Mouse (Mus musculus): Measurements from ENCODE around the gene Il17f. TPM values are rescaled to one million over a fixed set of nuclear protein-coding genes. Genes with fewer than 3 reads are reported as not detected.

Gene Il17f
- polyA plus RNA-seq (2015; fragmentation: Nextera tagmentation; extraction: Ambion mirVana), result 0.28 and 0.29 TPM in 2 replicates

GRCm38 (mm10) chr1:20790517-20790916 is at the start of gene Il17f:
Il17f (minus strand) TSS chr1:20790617.

GRCm38 (mm10) chr1:20819771-20820605 is 29.6 kb upstream of the Il17f start, which contains the start of gene Mcm3:
Mcm3 (minus strand) TSS chr1:20820312.

GRCm38 (mm10) chr1:20730903-20731302 is 59.5 kb downstream of the Il17f start, which contains the start of gene Il17a:
Il17a (plus strand) TSS chr1:20730905.

Other genes starting within 250 kb of the Il17f start
- gene Pkhd1, start 172.6 kb downstream of the Il17f start, polyA plus RNA-seq (2015; fragmentation: Nextera tagmentation; extraction: Ambion mirVana), result 0.01 TPM in 1 of 2 replicates, not detected in the other
- not detected in 2 replicates for gene Il17a, start 59.7 kb downstream of the Il17f start, polyA plus RNA-seq (2015; fragmentation: Nextera tagmentation; extraction: Ambion mirVana)
- gene Mcm3, start 29.7 kb upstream of the Il17f start, polyA plus RNA-seq (2015; fragmentation: Nextera tagmentation; extraction: Ambion mirVana), result 143 and 169 TPM in 2 replicates
- 0.61 and 0.85 TPM in 2 replicates for gene Paqr8, start 100.0 kb upstream of the Il17f start, polyA plus RNA-seq (2015; fragmentation: Nextera tagmentation; extraction: Ambion mirVana)
- 0.45 and 0.46 TPM in 2 replicates for gene Efhc1, start 161.0 kb upstream of the Il17f start, polyA plus RNA-seq (2015; fragmentation: Nextera tagmentation; extraction: Ambion mirVana)